Mouse (Mus musculus) kidney, postnatal 0 days (tissue): Measurements from ENCODE around the gene Ctnnbip1. TPM values are rescaled to one million over a fixed set of nuclear protein-coding genes. Genes with fewer than 3 reads are reported as not detected.

Experiments used
- ATAC-seq: fragments of 200-750 bp; cut with Nextera tagmentation; replicated peaks from 2 replicates; pipeline ENCODE4 v1.8.0; 2017; ENCODE audit warnings: low read depth, moderate number of reproducible peaks, moderate TSS enrichment, moderate library complexity; ENCODE audit not compliant: low FRiP score
- DNase-seq: peaks from one replicate; pipeline ENCODE4 v3.0.0-alpha.2; 2016; ENCODE audit warnings: low spot score
- H3K27ac ChIP-seq: fragments of 300-500 bp; sonication (generic); 2 replicates; pipeline ENCODE4 v1.5.1; 2014; ENCODE audit warnings: mild to moderate bottlenecking
- H3K27me3 ChIP-seq: fragments of 300-500 bp; sonication (generic); 2 replicates; pipeline ENCODE4 v1.6.1; 2014; ENCODE audit warnings: low read length, mixed read lengths; ENCODE audit not compliant: insufficient read depth
- H3K36me3 ChIP-seq: fragments of 300-500 bp; sonication (generic); 2 replicates; pipeline ENCODE4 v1.6.1; 2014; ENCODE audit warnings: low read length, mixed read lengths; ENCODE audit not compliant: insufficient read depth
- H3K4me1 ChIP-seq: fragments of 300-500 bp; sonication (generic); replicated peaks from 2 replicates; pipeline ENCODE4 v1.6.1; 2014; ENCODE audit warnings: antibody characterized with exemption, low read length, mixed read lengths; ENCODE audit not compliant: insufficient read depth
- H3K4me2 ChIP-seq: fragments of 300-500 bp; sonication (generic); 2 replicates; pipeline ENCODE4 v1.6.1; 2014; ENCODE audit warnings: mild to moderate bottlenecking, low read length, moderate library complexity, mixed read lengths
- H3K4me3 ChIP-seq: fragments of 300-500 bp; sonication (generic); replicated peaks from 2 replicates; pipeline ENCODE4 v1.5.1; 2014; ENCODE audit warnings: low read depth, low read length
- H3K9ac ChIP-seq: fragments of 300-500 bp; sonication (generic); 2 replicates; pipeline ENCODE4 v1.6.1; 2014; ENCODE audit warnings: low read depth, low read length
- H3K9me3 ChIP-seq: fragments of 300-500 bp; sonication (generic); replicated peaks from 2 replicates; pipeline ENCODE4 v1.6.1; 2016; ENCODE audit warnings: low read length, inconsistent platforms, mixed read lengths
- CTCF ChIP-seq: IDR thresholded peaks from 2 replicates; pipeline ENCODE4 v1.5.1; 2016; ENCODE audit warnings: antibody characterized with exemption, low read depth, mild to moderate bottlenecking, moderate library complexity
- WGBS: fragments of 180-500 bp; shearing (Covaris S2); extraction: QIAGEN DNeasy Blood & Tissue Kit; methylation state at CpG from one replicate; pipeline ENCODE4 v1.1.7; 2014; 5-methylcytosine and 5-hydroxymethylcytosine counted together
- polyA plus RNA-seq: library from polyadenylated mRNA; unstranded; fragments of >200 nt; fragmentation: Nextera tagmentation; extraction: Ambion mirVana; gene quantifications from 2 replicates; pipeline ENCODE4 v1.2.1, GENCODE M21; 2015

Ctnnbip1 gene
- polyA plus RNA-seq, 1 experiment from 2014 or later, result 63.3 TPM

GRCm38 (mm10) chr4:149561986-149562904 is 44.2 kb downstream of the Ctnnbip1 start:
- no peak for DNase-seq
- H3K4me3 ChIP-seq, result no peak overlapping the region
- no peaks in the 10 kb centered on the region for H3K9me3 ChIP-seq
- TF ChIP-seq CTCF, result no peak
- no peak overlapping the region for H3K27ac ChIP-seq
- ATAC-seq, result 0 out of 2 replicates have a peak, but pooled peaks have one; percentile 8
- H3K4me2 ChIP-seq, result no peak overlapping the region
- H3K27me3 ChIP-seq, result no peaks in the 10 kb centered on the region
- WGBS, result 60% methylated on average over 21 of the region's 21 CpGs
- H3K9ac ChIP-seq, result no peak overlapping the region
- H3K36me3 ChIP-seq, result no peaks in the 10 kb centered on the region
- H3K4me1 ChIP-seq, result peaks cover 9% of the 10 kb centered on the region

GRCm38 (mm10) chr4:149562905-149563347 is 44.9 kb downstream of the Ctnnbip1 start:
- no peak overlapping the region for H3K4me3 ChIP-seq
- no peak overlapping the region for H3K27ac ChIP-seq
- peaks cover 9% of the 10 kb centered on the region for H3K4me1 ChIP-seq
- no peaks in the 10 kb centered on the region for H3K36me3 ChIP-seq
- H3K9me3 ChIP-seq, result no peaks in the 10 kb centered on the region
- DNase-seq, result no peak
- no peak overlapping the region for H3K9ac ChIP-seq
- no peak overlapping the region for H3K4me2 ChIP-seq
- TF ChIP-seq CTCF, result no peak
- no peaks in the 10 kb centered on the region for H3K27me3 ChIP-seq
- no peak for ATAC-seq
- WGBS, result 41% methylated on average over 7 of the region's 7 CpGs

GRCm38 (mm10) chr4:149563941-149564361 is 45.9 kb downstream of the Ctnnbip1 start:
- Histone ChIP-seq H3K9ac (no peak overlapping the region), H3K4me3 (no peak overlapping the region), H3K27me3 (no peaks in the 10 kb centered on the region), H3K4me1 (peaks cover 9% of the 10 kb centered on the region), H3K9me3 (no peaks in the 10 kb centered on the region), H3K36me3 (no peaks in the 10 kb centered on the region), H3K4me2 (no peak overlapping the region), H3K27ac (no peak overlapping the region)
- WGBS, result 85% methylated on average over 10 of the region's 10 CpGs
- DNase-seq, result no peak
- ATAC-seq, result no peak
- no peak for TF ChIP-seq CTCF

- peaks cover 9% of the 10 kb centered on the region for H3K4me1 ChIP-seq
- H3K4me2 ChIP-seq, result peak overlapping the region; percentile 46
- peak; percentile 67 for TF ChIP-seq CTCF
- DNase-seq (peak; percentile 93), ATAC-seq (peak; percentile 77)
- no peak overlapping the region for H3K4me3 ChIP-seq
- no peak overlapping the region for H3K9ac ChIP-seq
- WGBS, result 40% methylated on average over 20 of the region's 20 CpGs
- no peaks in the 10 kb centered on the region for H3K27me3 ChIP-seq
- H3K36me3 ChIP-seq, result no peaks in the 10 kb centered on the region
- peak overlapping the region; percentile 62 for H3K27ac ChIP-seq
- no peaks in the 10 kb centered on the region for H3K9me3 ChIP-seq
Observed at GRCm38 (mm10) chr4:149564452-149565407, 46.7 kb downstream of the Ctnnbip1 start.

- no peak for ATAC-seq
- Histone ChIP-seq H3K9me3 (no peaks in the 10 kb centered on the region), H3K4me1 (peaks cover 8% of the 10 kb centered on the region), H3K4me2 (no peak overlapping the region), H3K4me3 (no peak overlapping the region), H3K27me3 (no peaks in the 10 kb centered on the region), H3K9ac (no peak overlapping the region), H3K27ac (0 out of 2 replicates have a peak overlapping the region, but pooled peaks have one; percentile 28), H3K36me3 (no peaks in the 10 kb centered on the region)
- TF ChIP-seq CTCF, result no peak
- DNase-seq, result no peak
- WGBS, result 39% methylated on average over 8 of the region's 8 CpGs
Observed at GRCm38 (mm10) chr4:149567432-149568026, 49.5 kb downstream of the Ctnnbip1 start.
